Mouse (Mus musculus) c-Kit-positive CD71-positive TER-119-positive erythroid progenitor cells, embryonic 14.5 days (primary cell): ENCODE data around the gene Akap13.

Experiments used
- DNase-seq: peaks from one replicate; pipeline ENCODE4 v3.0.0-alpha.2; 2013; ENCODE audit warnings: low spot score

The Akap13 gene

DNA sequence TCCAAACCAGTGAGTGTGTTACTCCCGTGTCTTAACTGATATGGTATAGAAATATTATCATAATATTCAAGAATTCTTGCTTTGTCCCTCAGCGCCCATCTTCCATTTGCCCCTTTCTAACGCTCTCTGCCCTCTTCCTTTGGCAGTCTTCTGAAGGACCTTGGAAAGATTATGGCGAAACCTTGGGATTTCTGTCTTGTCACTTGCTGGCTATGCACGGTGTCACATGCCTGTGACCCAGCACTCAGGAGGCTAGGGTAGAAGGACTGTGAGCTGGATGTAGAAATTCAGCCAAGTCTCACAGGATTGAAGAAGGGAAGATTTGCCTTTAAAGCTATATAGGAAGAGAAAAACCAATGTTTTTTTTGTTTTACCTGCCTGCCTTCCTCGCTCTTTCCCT lies 212.2 kb downstream of the Akap13 start:
- no peak for DNase-seq

DNA sequence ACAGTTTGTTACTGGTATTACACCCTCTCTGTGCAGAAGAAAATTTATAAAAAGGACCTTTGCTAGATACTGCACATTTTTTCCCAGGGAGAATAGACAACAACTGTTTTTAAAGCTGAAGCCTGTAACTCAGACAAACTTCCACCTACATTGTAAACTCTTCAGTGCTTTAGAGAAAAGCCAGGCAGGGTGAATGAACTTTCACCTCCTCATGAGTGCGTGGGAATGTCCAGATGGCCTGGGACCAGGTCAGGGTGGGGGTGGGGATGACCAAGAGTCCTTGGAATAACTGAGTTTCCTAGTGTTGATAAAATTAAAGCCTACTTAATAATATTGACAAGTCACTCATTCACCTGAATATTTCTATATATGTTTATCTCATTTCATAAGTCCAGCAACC lies 213.1 kb downstream of the Akap13 start:
- DNase-seq: no peak

- no peak for DNase-seq
Observed at GRCm38 (mm10) chr7:75669416-75669815, 214.1 kb downstream of the Akap13 start.

DNA sequence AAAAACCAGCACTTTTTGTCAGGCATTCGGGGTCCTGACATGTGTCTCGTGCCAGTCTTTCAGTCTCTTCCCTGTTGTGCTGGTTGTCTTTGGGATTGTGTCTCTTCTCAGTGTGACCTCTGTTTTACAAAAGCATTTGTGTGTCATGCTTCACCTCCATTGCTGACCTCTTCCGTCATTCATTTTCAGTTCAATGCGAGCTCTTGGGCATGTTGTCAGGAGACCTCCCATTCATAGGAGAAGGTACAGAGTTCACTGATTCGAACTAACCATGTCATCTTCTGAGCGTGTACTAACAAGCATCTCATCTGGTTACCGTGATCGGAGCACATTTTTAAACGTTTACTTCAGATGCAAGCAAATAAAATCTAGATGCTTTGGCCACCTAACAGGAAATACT lies 224.3 kb downstream of the Akap13 start:
- DNase-seq: no peak

DNA sequence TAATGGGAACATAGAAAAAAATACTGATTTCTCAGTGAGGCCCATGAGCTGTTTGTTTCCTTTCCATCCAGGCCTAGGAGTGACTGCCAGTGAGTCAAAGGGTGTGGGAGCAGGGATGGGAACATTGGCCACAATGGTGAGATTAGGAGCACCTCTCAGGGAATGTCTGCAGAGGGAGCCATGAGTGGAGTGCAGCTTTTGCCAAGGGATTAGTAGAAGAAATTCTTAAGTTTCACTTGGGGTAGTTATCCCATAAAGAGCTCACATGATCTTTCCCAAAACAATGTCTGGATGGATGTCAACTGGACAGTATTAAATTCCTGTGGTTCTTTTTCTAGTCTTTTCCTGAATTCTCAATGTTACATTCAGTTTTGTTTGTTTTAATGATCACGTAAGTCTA lies 227.6 kb downstream of the Akap13 start:
- DNase-seq: no peak

DNA sequence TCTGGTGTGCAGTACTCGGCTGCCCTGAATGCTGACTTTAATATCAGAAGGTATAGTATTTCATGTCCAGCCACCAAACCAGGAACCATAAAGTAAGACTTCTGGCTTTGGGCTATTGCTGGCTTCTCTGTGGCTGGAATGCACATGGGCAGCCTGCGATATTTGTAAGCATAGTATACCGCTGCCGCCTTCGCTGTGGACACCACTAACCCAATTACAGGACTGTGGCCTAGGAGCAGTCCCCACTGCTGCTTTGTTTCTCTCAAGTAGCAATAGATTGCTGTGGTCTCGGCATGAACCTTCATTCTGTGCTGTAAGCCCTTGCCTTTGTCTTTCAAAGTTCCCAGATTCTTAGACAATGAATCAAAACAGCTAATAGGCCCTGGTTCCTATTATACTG lies 228.1 kb downstream of the Akap13 start:
- DNase-seq: no peak

DNA sequence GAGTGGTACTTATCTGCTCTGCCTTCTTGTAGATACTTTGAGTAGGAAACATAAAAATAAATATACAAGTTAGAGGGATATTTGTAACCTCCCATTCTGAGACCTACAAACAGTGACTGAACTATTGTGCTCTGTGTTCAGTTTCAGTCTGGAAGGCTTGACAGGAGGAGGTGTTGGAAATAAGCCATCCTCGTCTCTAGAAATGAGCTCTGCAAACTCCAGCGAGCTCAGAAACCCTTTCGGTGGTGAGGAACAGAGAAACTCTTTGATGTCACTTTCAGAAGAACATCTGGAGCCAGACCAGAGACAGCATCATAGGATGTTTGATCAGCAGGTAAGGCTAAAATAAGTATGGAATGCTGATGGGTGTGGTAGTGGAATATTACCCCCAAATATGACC lies 229.6 kb downstream of the Akap13 start:
- DNase-seq: no peak

GRCm38 (mm10) chr7:75686046-75686826 lies 230.9 kb downstream of the Akap13 start:
- no peak for DNase-seq

GRCm38 (mm10) chr7:75686827-75687164 lies 231.5 kb downstream of the Akap13 start:
- DNase-seq: no peak

- no peak for DNase-seq
Observed at GRCm38 (mm10) chr7:75688144-75688543, 232.8 kb downstream of the Akap13 start.

GRCm38 (mm10) chr7:75694777-75695176 lies 239.4 kb downstream of the Akap13 start:
- no peak for DNase-seq

DNA sequence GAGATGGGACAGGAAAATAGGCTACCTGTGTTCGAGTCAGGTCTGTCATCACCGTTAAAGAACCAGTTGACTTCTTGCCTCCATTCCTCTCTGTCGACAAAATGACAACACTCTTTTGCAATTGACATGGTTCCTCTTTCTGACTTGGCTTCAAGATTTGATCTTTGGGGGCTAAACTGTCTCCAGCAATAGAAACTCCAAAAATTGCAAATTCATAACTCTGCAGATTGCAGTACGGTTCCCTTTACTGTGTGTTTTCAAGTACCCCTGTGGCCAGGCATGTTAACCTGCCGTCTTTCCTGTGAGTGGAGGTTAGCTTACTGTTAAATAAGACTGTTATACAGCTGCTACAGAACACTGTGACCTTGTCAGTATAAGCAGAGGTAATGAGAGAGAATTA lies 244.5 kb downstream of the Akap13 start:
- DNase-seq: no peak

- no peak for DNase-seq
Observed at GRCm38 (mm10) chr7:75700771-75701345, 245.5 kb downstream of the Akap13 start.

DNA sequence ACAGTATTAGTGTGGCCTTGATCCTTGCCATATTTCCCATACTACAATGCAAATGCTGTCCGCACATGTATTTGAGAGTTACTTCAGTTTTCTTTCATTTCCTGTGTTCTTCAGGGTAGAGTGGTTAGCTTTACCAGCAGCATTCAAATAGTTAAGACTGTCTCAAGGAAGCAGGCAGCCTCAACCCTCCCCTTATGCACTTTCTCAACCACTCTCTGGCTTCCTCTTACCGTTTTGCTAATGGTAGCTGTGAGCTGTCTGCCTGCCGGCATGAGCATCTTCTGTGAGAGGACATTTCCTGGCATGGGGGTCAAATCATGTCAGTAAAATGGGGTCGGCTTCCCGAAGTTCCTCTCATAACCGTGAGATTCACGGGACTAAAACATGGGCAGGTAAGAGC lies 246.4 kb downstream of the Akap13 start:
- DNase-seq: no peak

- DNase-seq: no peak
Observed at GRCm38 (mm10) chr7:75702368-75702767, 247.0 kb downstream of the Akap13 start.

DNA sequence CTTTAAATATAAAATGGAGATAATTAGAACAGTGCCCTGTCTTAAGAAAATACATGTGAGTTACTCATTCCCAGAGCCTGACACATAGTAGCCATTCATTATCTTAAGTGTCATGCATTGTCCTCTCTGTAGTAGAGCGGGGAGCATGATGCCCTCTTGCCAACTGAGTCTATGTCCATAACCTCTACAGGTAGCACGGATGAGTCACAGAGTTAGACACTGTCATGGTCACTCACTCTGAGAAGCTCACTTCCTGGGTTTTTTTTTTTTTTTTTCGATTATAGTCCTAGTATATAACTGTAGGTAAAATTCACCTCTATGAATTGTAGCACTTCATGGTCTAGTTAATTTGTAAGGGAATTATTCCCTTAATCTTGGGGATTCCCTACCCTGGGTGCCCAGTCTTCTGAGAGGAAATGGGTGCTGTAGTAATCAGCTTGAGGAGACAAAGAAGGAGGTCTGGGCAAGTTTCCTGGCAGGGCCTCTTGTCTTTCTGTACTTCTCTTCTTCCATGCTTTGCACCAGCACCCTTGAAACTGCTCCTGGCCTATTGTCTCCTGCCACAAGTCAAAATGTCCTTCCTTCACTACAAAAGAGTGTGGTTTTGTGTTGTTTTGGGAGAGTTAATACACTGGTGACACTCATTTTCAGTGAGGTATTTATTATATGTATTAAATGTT lies 247.8 kb downstream of the Akap13 start:
- DNase-seq: no peak

DNA sequence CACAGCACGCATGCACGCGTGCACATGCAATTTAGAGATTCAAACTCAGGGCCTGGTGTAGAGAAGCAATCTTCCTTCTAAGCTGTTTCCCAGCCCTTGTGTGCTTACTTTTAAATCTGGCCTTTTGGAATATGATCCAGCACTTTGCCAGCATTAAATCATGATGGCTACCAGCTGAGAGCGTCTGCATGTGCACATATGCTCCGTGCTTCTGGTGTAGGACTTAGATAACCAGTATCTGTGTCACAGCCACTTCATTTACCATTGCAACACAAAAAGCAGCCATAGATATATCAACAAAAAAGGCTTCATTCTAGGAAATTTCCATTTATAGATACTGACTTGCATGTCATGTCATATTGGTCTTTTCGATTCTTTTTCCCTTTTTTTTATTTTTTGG lies 249.5 kb downstream of the Akap13 start:
- DNase-seq: no peak

GRCm38 (mm10) chr7:75709936-75710335 lies 254.6 kb downstream of the Akap13 start:
- DNase-seq: no peak

GRCm38 (mm10) chr7:75710920-75711319 lies 255.6 kb downstream of the Akap13 start:
- DNase-seq: no peak

DNA sequence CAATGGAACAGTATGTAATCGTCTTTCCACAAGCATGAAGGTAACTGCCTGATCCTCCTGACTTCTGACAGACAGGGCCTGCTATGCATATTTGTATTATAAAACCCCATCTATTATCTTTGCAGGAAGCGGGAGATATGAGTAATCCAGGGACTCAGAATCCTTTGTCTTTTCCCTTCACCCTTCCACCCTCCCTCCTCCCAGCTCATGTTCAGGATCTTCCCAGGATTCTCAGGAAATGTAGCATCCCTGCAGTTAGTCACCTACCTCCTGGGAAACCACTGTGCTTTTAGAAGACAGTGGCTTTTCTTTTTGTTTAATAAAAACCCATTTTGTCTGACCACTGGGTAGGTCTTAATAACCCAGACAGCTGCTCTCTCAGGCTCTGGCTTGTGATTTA lies 256.1 kb downstream of the Akap13 start:
- DNase-seq: no peak

GRCm38 (mm10) chr7:75712808-75713207 lies 257.5 kb downstream of the Akap13 start:
- DNase-seq: no peak

GRCm38 (mm10) chr7:75713959-75714358 lies 258.6 kb downstream of the Akap13 start:
- no peak for DNase-seq

DNA sequence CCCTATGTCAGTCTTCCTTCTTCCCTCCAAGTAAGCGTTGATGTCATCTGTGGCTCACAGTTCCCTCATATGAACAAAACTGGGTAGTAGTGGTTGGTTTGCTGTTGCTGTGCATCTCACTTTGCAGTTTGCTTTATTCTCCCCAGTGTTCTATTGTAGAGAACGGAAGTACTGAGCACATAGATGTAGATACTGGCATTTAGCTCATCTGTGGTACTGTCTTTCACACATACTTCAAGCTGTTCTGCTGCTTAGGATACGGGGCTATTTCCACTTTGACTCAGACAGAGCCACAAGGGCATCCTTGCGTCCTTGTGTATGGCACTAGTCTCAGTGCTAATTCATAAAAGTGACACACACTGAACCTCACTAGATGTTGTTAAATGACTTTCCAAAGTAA lies 259.7 kb downstream of the Akap13 start:
- no peak for DNase-seq

GRCm38 (mm10) chr7:75715939-75716338 lies 260.6 kb downstream of the Akap13 start:
- no peak for DNase-seq
